Mouse (Mus musculus) left cerebral cortex, adult 18-20 months (tissue): Measurements from ENCODE around the gene Cdca8. TPM values are rescaled to one million over a fixed set of nuclear protein-coding genes. Genes with fewer than 3 reads are reported as not detected.

ENCODE experiments used
- DNase-seq, 2 experiments: peaks; one replicate each; pipeline ENCODE4 v3.0.0; 2021 to 2022; ENCODE audit warnings: low spot score in 2 of 2, mixed read lengths in 1 of 2
- total RNA-seq, 2 experiments: library from RNA; stranded (reverse); gene quantifications; 2 replicates each; pipeline ENCODE4 v1.2.3; 2021

Gene Cdca8
- total RNA-seq, 2 experiments from 2014 or later, result 0.96 to 1.8 TPM

DNA sequence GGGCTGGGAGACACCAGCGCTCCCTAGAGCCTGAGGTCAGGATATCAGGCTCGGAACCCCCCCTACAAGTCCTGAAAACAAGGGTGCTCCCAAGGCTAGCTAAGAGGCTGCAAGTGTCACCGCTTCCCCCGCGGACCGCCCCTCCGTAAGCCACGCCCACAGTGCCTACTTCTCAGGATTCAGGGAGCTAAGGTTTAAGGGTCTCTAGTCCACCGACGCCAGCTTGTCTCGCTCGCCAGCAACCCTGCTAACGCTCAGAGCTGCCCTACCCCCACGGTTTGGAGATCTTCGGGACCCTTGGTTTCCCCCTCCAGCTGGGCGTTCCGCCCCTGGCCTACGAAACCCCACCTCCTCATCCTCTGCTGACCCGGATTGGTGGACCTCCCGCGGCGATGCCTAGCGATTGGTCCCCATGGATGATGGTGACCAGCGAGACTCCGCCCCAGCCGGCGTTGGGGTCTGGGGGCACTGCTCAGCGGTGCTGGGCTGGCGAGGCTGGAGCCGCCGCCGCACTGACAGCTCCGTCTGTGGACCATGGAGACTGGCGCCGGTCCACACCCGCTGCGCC, 57.7 kb downstream of the Cdca8 start:
- peak; percentile 69 to 87 for DNase-seq

- DNase-seq, result no peak
These were observed 58.5 kb downstream of the Cdca8 start, which contains the start of gene Epha10 for GRCm38 (mm10) chr4:124880599-124880998. Epha10 (plus strand) TSS chr4:124880899.

- no peak for DNase-seq
These were observed 66.4 kb downstream of the Cdca8 start for GRCm38 (mm10) chr4:124872719-124873118.

Other genes with a start within 250 kb of the Cdca8 start
- 10 to 100 TPM; 15.0 to 15.3 TPM for gene Utp11, start 245.7 kb downstream of the Cdca8 start, total RNA-seq
- gene Fhl3, start 238.6 kb downstream of the Cdca8 start, total RNA-seq, result 1 to 10 TPM; 1.3 TPM
- 10 to 100 TPM; 33.9 to 42.3 TPM for gene Sf3a3, start 224.5 kb downstream of the Cdca8 start, total RNA-seq
- gene Inpp5b, start 197.5 kb downstream of the Cdca8 start, total RNA-seq, result 10 to 100 TPM; 37.2 to 42.3 TPM
- 10 to 100 TPM; 25.8 to 27.8 TPM for gene Mtf1, start 137.2 kb downstream of the Cdca8 start, total RNA-seq
- 10 to 100 TPM; 38.3 to 39.3 TPM for gene Yrdc, start 88.6 kb downstream of the Cdca8 start, total RNA-seq
- 10 to 100 TPM; 73.1 to 75.8 TPM for gene 1110065P20Rik, start 88.1 kb downstream of the Cdca8 start, total RNA-seq
- 10 to 100 TPM; 53.8 to 55.5 TPM for gene Maneal, start 77.1 kb downstream of the Cdca8 start, total RNA-seq
- 10 to 100 TPM; 44.4 to 46.0 TPM for gene Epha10, start 58.4 kb downstream of the Cdca8 start, total RNA-seq
- gene 9930104L06Rik, start 2.3 kb downstream of the Cdca8 start, total RNA-seq, result 10 to 100 TPM; 17.5 to 19.3 TPM
- 10 to 100 TPM; 18.9 to 24.4 TPM for gene Rspo1, start 47.1 kb upstream of the Cdca8 start, total RNA-seq
- gene Gnl2, start 77.3 kb upstream of the Cdca8 start, total RNA-seq, result 10 to 100 TPM; 54.9 to 60.0 TPM
- gene Dnali1, start 126.4 kb upstream of the Cdca8 start, total RNA-seq, result under 1 TPM; 0.16 to 0.77 TPM
- 10 to 100 TPM; 15.1 to 16.0 TPM for gene Snip1, start 127.4 kb upstream of the Cdca8 start, total RNA-seq
- 100 to 1,000 TPM; 129 to 139 TPM for gene Meaf6, start 145.8 kb upstream of the Cdca8 start, total RNA-seq
- 1 to 10 TPM in 1 of 2 experiments, under 1 TPM in 1; 0.56 to 1.1 TPM for gene Zc3h12a, start 188.5 kb upstream of the Cdca8 start, total RNA-seq